Mouse (Mus musculus) neural tube, embryonic 12.5 days (tissue): ENCODE measurements around the gene Zfp710. TPM values are rescaled to one million over a fixed set of nuclear protein-coding genes. Genes with fewer than 3 reads are reported as not detected.

ENCODE experiments used
- ATAC-seq: fragments of 200-750 bp; cut with Nextera tagmentation; 2 replicates; pipeline ENCODE4 v1.8.0; 2017; ENCODE audit warnings: low read depth, mild to moderate bottlenecking, moderate TSS enrichment, moderate library complexity; ENCODE audit not compliant: low FRiP score
- H3K27ac ChIP-seq: fragments of 300-500 bp; sonication (generic); 2 replicates; pipeline ENCODE4 v1.5.1; 2016
- H3K27me3 ChIP-seq: fragments of 300-500 bp; sonication (generic); replicated peaks from 2 replicates; pipeline ENCODE4 v1.6.1; 2016; ENCODE audit warnings: mild to moderate bottlenecking
- H3K36me3 ChIP-seq: fragments of 300-500 bp; sonication (generic); 2 replicates; pipeline ENCODE4 v1.6.1; 2016; ENCODE audit warnings: mild to moderate bottlenecking
- H3K4me1 ChIP-seq: fragments of 300-500 bp; sonication (generic); 2 replicates; pipeline ENCODE4 v1.6.1; 2016
- H3K4me2 ChIP-seq: fragments of 300-500 bp; sonication (generic); replicated peaks from 2 replicates; pipeline ENCODE4 v1.6.1; 2016; ENCODE audit warnings: mild to moderate bottlenecking
- H3K4me3 ChIP-seq: fragments of 300-500 bp; sonication (generic); 2 replicates; pipeline ENCODE4 v1.5.1; 2016
- H3K9ac ChIP-seq: fragments of 300-500 bp; sonication (generic); 2 replicates; pipeline ENCODE4 v1.6.1; 2016; ENCODE audit warnings: mild to moderate bottlenecking
- H3K9me3 ChIP-seq: fragments of 300-500 bp; sonication (generic); 2 replicates; pipeline ENCODE4 v1.6.1; 2016; ENCODE audit warnings: mild to moderate bottlenecking
- WGBS: fragments of 180-500 bp; shearing (Covaris S2); methylation state at CpG from one replicate; pipeline ENCODE4 v1.1.7; 2016; 5-methylcytosine and 5-hydroxymethylcytosine counted together
- polyA plus RNA-seq: library from polyadenylated mRNA; unstranded; fragments of >200 nt; fragmentation: Nextera tagmentation; extraction: Ambion mirVana; gene quantifications from 2 replicates; pipeline ENCODE4 v1.2.1, GENCODE M21; 2016

The Zfp710 gene
- polyA plus RNA-seq, 1 experiment from 2014 or later, result 24.7 TPM

DNA sequence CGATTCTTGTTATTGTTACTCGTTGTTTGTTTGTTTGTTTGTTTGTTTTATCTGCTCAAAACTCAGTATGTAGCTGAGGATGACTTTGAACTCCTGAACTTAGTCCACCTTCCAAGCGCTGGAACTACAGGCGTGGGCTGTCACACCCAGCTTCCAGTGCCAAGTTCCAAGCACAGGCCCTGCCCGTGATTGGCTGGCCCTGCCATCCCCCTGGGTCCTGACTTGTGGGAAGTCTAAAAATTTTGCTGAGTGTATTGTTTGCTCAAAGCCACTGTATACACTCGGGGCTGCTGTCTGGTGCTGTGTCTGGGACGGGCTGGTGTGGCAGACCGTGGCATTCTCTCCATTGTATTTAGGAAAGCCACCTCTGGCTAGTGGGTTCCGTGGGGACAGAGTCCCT lies 53.2 kb downstream of the Zfp710 start:
- H3K4me2 ChIP-seq, result no peak overlapping the region
- ATAC-seq, result no peak
- H3K27ac ChIP-seq, result no peak overlapping the region
- H3K27me3 ChIP-seq, result no peaks in the 10 kb centered on the region
- no peak overlapping the region for H3K9ac ChIP-seq
- no peak overlapping the region for H3K4me3 ChIP-seq
- peaks cover 48% of the 10 kb centered on the region for H3K4me1 ChIP-seq
- H3K9me3 ChIP-seq, result no peaks in the 10 kb centered on the region
- 73% methylated on average over 9 of the region's 9 CpGs for WGBS
- peaks cover 18% of the 10 kb centered on the region for H3K36me3 ChIP-seq

GRCm38 (mm10) chr7:80078792-80079301 lies 54.2 kb downstream of the Zfp710 start:
- H3K4me3 ChIP-seq, result no peak overlapping the region
- 0 out of 2 replicates have a peak overlapping the region, but pooled peaks have one; percentile 26 for H3K27ac ChIP-seq
- no peaks in the 10 kb centered on the region for H3K9me3 ChIP-seq
- H3K36me3 ChIP-seq, result peaks cover 24% of the 10 kb centered on the region
- WGBS, result 57% methylated on average over 14 of the region's 14 CpGs
- no peak overlapping the region for H3K9ac ChIP-seq
- H3K27me3 ChIP-seq, result no peaks in the 10 kb centered on the region
- H3K4me1 ChIP-seq, result peaks cover 45% of the 10 kb centered on the region
- H3K4me2 ChIP-seq, result no peak overlapping the region
- ATAC-seq, result no peak

DNA sequence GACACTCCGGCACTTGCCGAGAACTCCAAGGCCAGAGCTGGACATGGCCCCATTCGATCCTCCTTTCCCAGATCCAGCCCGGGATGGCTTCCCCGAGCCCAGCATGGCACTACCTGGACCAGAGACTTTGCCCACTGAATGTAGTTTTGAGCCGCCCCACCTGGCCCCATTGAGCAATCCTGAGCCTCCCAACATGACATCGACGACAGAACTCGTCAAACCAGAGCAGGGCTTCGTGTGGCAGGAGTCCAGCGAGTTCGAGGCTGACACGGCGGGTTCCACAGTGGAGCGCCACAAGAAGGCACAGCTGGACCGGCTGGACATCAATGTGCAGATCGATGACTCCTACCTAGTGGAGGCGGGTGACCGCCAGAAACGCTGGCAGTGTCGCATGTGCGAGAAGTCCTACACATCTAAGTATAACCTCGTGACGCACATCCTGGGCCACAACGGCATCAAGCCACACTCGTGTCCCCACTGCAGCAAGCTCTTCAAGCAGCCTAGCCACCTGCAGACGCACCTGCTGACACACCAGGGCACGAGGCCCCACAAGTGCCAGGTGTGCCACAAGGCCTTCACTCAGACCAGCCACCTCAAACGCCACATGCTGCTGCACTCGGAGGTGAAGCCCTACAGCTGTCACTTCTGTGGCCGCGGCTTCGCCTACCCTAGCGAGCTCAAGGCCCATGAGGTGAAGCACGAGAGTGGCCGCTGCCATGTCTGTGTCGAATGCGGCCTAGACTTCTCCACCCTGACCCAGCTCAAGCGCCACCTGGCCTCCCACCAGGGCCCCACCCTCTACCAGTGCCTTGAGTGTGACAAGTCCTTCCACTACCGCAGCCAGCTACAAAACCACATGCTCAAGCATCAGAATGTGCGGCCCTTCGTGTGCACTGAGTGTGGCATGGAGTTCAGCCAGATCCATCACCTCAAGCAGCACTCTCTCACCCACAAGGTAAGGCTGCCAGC lies 57.3 kb downstream of the Zfp710 start:
- Histone ChIP-seq H3K4me1 (peaks cover 14% of the 10 kb centered on the region), H3K9me3 (no peaks in the 10 kb centered on the region), H3K27me3 (no peaks in the 10 kb centered on the region), H3K4me3 (no peak overlapping the region), H3K27ac (no peak overlapping the region), H3K9ac (no peak overlapping the region), H3K36me3 (peaks cover 38% of the 10 kb centered on the region), H3K4me2 (no peak overlapping the region)
- WGBS, result 94% methylated on average over 42 of the region's 42 CpGs
- no peak for ATAC-seq

DNA sequence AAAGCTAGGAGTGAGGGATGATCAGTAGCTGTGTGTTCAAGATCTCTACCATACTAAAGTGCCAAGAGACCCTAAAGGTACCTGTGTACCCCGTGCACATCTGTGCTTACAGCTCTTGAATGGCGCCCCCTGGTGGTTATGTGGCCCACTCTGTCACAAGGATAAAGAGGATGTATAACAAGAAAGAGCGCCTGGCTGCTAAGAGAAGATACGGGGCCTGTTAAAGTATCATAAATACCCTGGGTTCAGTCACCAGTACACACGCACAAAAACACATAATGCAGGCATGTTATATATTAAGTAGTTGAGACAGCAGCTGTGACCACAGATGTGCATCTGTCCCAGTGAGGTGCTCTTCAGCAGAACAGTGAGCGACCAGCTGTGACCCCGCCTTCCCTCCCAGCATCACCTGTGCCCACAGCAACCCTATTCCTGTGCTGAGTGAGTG lies 59.9 kb downstream of the Zfp710 start:
- H3K4me1 ChIP-seq, result no peaks in the 10 kb centered on the region
- 0 out of 2 replicates have a peak, but pooled peaks have one; percentile 30 for ATAC-seq
- H3K27ac ChIP-seq, result no peak overlapping the region
- no peak overlapping the region for H3K4me3 ChIP-seq
- H3K9ac ChIP-seq, result no peak overlapping the region
- WGBS, result 50% methylated on average over 7 of the region's 7 CpGs
- H3K4me2 ChIP-seq, result no peak overlapping the region
- H3K36me3 ChIP-seq, result peaks cover 63% of the 10 kb centered on the region
- H3K27me3 ChIP-seq, result no peaks in the 10 kb centered on the region
- H3K9me3 ChIP-seq, result no peaks in the 10 kb centered on the region

DNA sequence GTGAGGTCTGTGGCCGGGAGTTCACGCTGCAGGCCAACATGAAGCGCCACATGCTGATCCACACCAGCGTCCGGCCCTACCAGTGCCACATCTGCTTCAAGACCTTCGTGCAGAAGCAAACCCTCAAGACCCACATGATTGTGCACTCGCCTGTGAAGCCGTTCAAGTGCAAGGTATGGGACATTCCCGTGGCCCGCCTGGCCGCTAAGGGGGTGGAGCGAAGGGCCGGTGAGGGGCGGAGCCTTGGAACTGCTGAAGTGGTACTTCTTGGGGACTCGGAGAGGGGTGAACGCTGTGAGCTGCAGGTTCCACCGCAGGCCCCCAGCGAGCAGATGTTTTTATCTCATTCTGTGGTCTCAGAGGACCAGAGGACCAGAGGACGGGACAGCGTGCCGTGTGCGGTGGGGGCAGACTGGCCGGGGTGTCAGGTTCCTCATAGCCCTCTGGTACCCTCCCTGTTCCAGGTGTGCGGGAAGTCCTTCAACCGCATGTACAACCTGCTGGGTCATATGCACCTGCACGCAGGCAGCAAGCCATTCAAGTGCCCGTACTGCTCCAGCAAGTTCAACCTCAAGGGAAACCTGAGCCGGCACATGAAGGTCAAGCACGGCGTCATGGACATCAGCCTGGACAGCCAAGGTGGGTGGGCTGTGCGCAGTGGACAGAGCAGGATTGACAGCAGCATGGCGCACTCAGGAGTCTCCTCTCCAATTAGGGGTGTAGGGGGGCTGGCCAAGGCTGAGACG lies 61.5 kb downstream of the Zfp710 start:
- WGBS, result 85% methylated on average over 33 of the region's 33 CpGs
- Histone ChIP-seq H3K4me1 (no peaks in the 10 kb centered on the region), H3K9ac (no peak overlapping the region), H3K27me3 (no peaks in the 10 kb centered on the region), H3K36me3 (peaks cover 78% of the 10 kb centered on the region), H3K4me2 (no peak overlapping the region), H3K27ac (no peak overlapping the region), H3K4me3 (no peak overlapping the region), H3K9me3 (no peaks in the 10 kb centered on the region)
- no peak for ATAC-seq

- Histone ChIP-seq H3K36me3 (peaks cover 76% of the 10 kb centered on the region), H3K9ac (no peak overlapping the region), H3K4me2 (no peak overlapping the region), H3K27ac (no peak overlapping the region), H3K4me3 (no peak overlapping the region), H3K4me1 (0 out of 2 replicates have a peak, but pooled peaks cover 3% of the 10 kb centered on the region), H3K27me3 (no peaks in the 10 kb centered on the region), H3K9me3 (no peaks in the 10 kb centered on the region)
- 89% methylated on average over 9 of the region's 9 CpGs for WGBS
- ATAC-seq, result no peak
Observed at GRCm38 (mm10) chr7:80088191-80088590, 63.6 kb downstream of the Zfp710 start.

DNA sequence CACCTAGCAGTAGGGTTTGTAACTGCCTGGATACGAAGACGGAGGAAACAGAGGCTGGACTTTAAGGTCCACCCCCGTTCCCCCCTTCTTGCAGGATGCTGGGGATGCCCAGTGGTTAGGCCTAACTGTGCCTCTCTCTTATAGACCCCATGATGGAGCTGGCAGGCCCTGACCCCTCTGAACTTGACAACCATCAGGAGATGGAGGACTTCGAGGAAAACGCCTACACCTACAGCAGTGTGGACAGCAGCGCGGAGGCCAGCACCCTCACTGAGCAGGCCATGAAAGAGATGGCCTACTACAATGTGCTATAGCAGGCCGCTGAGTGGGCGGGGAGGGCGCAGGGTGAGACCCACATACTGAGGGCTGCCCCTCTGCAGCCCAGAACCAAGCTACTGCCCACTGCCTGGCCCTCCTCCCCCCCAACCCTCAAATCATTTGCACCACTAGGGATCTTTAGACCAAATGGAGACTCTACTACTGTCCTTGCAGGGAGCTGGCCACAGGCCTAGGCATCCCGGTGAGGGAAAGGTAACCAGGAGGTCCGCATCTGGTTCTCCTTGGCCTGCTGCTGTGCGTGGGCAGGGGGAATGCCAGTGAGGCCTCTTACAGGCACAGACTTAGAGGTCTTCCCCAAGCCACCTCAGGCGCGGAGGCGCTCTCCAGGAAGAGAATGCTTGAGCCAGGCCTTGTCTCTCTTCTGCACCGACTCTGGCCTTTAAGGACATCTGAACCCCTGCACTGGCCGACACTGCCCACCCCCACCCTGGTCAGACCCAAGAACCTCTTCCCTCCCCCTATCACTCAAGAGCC lies 65.8 kb downstream of the Zfp710 start:
- 89% methylated on average over 18 of the region's 18 CpGs for WGBS
- Histone ChIP-seq H3K4me3 (no peak overlapping the region), H3K9ac (no peak overlapping the region), H3K4me1 (0 out of 2 replicates have a peak, but pooled peaks cover 3% of the 10 kb centered on the region), H3K36me3 (peaks cover 94% of the 10 kb centered on the region), H3K4me2 (no peak overlapping the region), H3K27ac (no peak overlapping the region), H3K27me3 (no peaks in the 10 kb centered on the region), H3K9me3 (no peaks in the 10 kb centered on the region)
- ATAC-seq, result no peak

- Histone ChIP-seq H3K9me3 (no peaks in the 10 kb centered on the region), H3K9ac (no peak overlapping the region), H3K4me1 (0 out of 2 replicates have a peak, but pooled peaks cover 3% of the 10 kb centered on the region), H3K27me3 (no peaks in the 10 kb centered on the region), H3K27ac (no peak overlapping the region), H3K4me3 (no peak overlapping the region), H3K4me2 (no peak overlapping the region), H3K36me3 (peaks cover 96% of the 10 kb centered on the region)
- 68% methylated on average over 13 of the region's 13 CpGs for WGBS
- no peak for ATAC-seq
Observed at GRCm38 (mm10) chr7:80091004-80091865, 66.6 kb downstream of the Zfp710 start.

DNA sequence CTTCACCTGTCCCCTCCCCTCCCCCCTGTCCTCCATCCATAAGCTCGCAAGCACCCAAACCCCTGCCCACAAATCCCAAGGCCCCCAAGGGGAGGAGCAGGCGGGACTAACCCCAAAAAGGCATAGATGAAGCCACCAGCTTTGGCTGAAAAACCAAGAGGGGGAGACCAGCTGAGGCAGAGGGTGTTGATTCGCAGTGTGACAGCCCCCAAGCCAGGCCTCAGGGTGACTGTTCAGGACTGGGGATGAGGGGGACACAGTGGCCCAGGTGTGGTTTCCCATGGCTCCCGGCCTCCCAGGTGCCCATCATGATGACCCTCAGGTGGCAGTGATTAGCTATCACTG lies 67.2 kb downstream of the Zfp710 start:
- Histone ChIP-seq H3K27me3 (no peaks in the 10 kb centered on the region), H3K9me3 (no peaks in the 10 kb centered on the region), H3K36me3 (peaks cover 96% of the 10 kb centered on the region), H3K9ac (no peak overlapping the region), H3K4me1 (0 out of 2 replicates have a peak, but pooled peaks cover 3% of the 10 kb centered on the region), H3K4me2 (no peak overlapping the region), H3K27ac (no peak overlapping the region), H3K4me3 (no peak overlapping the region)
- 87% methylated on average over 4 of the region's 4 CpGs for WGBS
- no peak for ATAC-seq

DNA sequence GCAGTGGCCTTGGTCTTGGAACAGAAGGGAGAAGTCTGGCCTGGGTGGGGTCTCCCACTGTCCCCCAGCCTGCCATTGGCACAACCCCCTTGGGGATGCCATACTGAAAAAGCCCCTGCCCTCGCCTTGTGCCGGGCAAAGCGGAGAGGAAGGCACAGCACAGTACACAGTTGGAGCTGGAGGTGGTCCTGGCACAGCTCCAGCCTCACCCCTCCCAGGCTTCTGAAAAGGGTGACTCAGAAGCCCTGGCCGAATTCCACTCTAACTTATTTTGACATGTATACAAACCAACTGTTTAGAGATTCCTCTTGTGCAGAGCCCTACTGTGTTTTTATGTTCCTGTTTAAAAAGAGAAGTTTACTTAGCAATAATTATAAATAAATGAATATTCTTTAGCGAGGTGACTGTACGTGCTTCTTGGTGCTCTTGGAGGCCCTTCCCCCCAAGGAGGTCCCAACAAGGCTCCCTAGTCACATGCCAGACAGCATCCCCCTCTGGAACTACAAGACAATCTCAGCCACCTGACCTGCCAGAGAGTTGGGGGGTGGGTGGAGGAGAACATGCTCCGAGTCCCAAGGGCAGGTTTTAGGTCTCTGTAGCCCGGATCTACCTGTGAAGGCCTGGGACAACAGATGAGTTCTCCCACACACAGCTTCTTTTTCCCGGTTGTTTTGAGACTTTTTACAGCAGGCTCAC lies 67.9 kb downstream of the Zfp710 start:
- Histone ChIP-seq H3K4me1 (0 out of 2 replicates have a peak, but pooled peaks cover 3% of the 10 kb centered on the region), H3K27ac (no peak overlapping the region), H3K9ac (no peak overlapping the region), H3K36me3 (peaks cover 96% of the 10 kb centered on the region), H3K4me2 (no peak overlapping the region), H3K9me3 (no peaks in the 10 kb centered on the region), H3K27me3 (no peaks in the 10 kb centered on the region), H3K4me3 (no peak overlapping the region)
- no peak for ATAC-seq
- WGBS, result 75% methylated on average over 9 of the region's 9 CpGs
